Comparison of ENCODE assay signal across 8 mouse cellular contexts in genomic region chr3:62159031-62159430, GRCm38 (mm10).
A peak's percentile ranks its signal among the peaks of the same experiment; 100 is the strongest.
DNase-seq lines count a peak whose midpoint lies in the region; ATAC-seq and TF ChIP-seq lines count a peak whose summit lies in the region.

No protein-coding gene starts in this region.

- no peak overlapping the region for H3K4me2 ChIP-seq in forebrain, embryonic 16.5 days (ENCODE audit: low read length)
- no peak overlapping the region for H3K4me2 ChIP-seq in hindbrain, postnatal 0 days (ENCODE audit: low read depth, low read length)
- H3K4me2 ChIP-seq in liver, embryonic 11.5 days, result no peak overlapping the region

- peak; percentile 87 for ATAC-seq in forebrain, embryonic 16.5 days
- ATAC-seq in hindbrain, postnatal 0 days, result peak; percentile 99
- ATAC-seq in liver, embryonic 11.5 days (replicated peaks; ENCODE audit: low FRiP score), result peak; percentile 100

- H3K27me3 ChIP-seq in cerebellum, adult 2 months (ENCODE audit: control insufficient read depth, insufficient read depth, low read length), result no peaks in the 10 kb centered on the region
- H3K27me3 ChIP-seq in forebrain, embryonic 16.5 days (replicated peaks; ENCODE audit: control insufficient read depth, insufficient read depth, low read length), result no peaks in the 10 kb centered on the region
- no peaks in the 10 kb centered on the region for H3K27me3 ChIP-seq in hindbrain, postnatal 0 days (ENCODE audit: insufficient read depth, low read length)
- no peaks in the 10 kb centered on the region for H3K27me3 ChIP-seq in liver, embryonic 11.5 days (replicated peaks; ENCODE audit: control insufficient read depth, insufficient read depth, low read length)

- no peak for TF ChIP-seq POLR2A in cerebellum, adult 2 months (IDR thresholded peaks at IDR 0.05; ENCODE audit: borderline replicate concordance, insufficient read depth, low read length)

- H3K9me3 ChIP-seq in forebrain, embryonic 16.5 days (ENCODE audit: control insufficient read depth, low read length), result peaks cover 15% of the 10 kb centered on the region
- H3K9me3 ChIP-seq in hindbrain, postnatal 0 days (ENCODE audit: low read length), result peaks cover 8% of the 10 kb centered on the region; the same call in 1 of the 2 replicates
- H3K9me3 ChIP-seq in liver, embryonic 11.5 days (ENCODE audit: control insufficient read depth, low read length), result peaks cover 9% of the 10 kb centered on the region; the same call in 1 of the 2 replicates

- no peak overlapping the region for H3K9ac ChIP-seq in forebrain, embryonic 16.5 days (replicated peaks; ENCODE audit: low read depth, low read length)
- H3K9ac ChIP-seq in hindbrain, postnatal 0 days (replicated peaks; ENCODE audit: low read length), result no peak overlapping the region
- H3K9ac ChIP-seq in liver, embryonic 11.5 days (ENCODE audit: low read depth, low read length), result no peak overlapping the region

- no peak overlapping the region for H3K4me3 ChIP-seq in cerebellum, adult 2 months (replicated peaks; ENCODE audit: insufficient read depth, low read depth, low read length)
- H3K4me3 ChIP-seq in forebrain, embryonic 16.5 days (replicated peaks; ENCODE audit: low read length), result no peak overlapping the region
- no peak overlapping the region for H3K4me3 ChIP-seq in hindbrain, postnatal 0 days (ENCODE audit: low read length)
- no peak overlapping the region for H3K4me3 ChIP-seq in liver, embryonic 11.5 days (ENCODE audit: low read depth, low read length)

- DNase-seq in urinary bladder, adult 2 months (ENCODE audit: low spot score), result peak; percentile 27
- DNase-seq in urinary bladder, postnatal 36 days (ENCODE audit: low spot score in 2 of 2), result no peak
- DNase-seq in cerebellum, adult 2 months, result peak; percentile 27 to 53
- DNase-seq in hindbrain, postnatal 0 days (ENCODE audit: low spot score), result peak; percentile 40
- DNase-seq in liver, embryonic 11.5 days (ENCODE audit: low spot score), result peak; percentile 80
- peak; percentile 89 for DNase-seq in naive thymus-derived CD4-positive, alpha-beta T cell, adult 2 months (ENCODE audit: low read depth)
- DNase-seq in thymus, postnatal 4 days, result peak; percentile 84

- H3K27ac ChIP-seq in cerebellum, adult 2 months (ENCODE audit: insufficient read depth, low read length), result no peak overlapping the region
- H3K27ac ChIP-seq in forebrain, embryonic 16.5 days (ENCODE audit: low read length), result no peak overlapping the region
- no peak overlapping the region for H3K27ac ChIP-seq in hindbrain, postnatal 0 days
- no peak overlapping the region for H3K27ac ChIP-seq in liver, embryonic 11.5 days (ENCODE audit: low read depth, low read length)

- no peaks in the 10 kb centered on the region for H3K4me1 ChIP-seq in cerebellum, adult 2 months (ENCODE audit: control insufficient read depth, insufficient read depth, low read length)
- H3K4me1 ChIP-seq in forebrain, embryonic 16.5 days (replicated peaks; ENCODE audit: control insufficient read depth, insufficient read depth, low read length), result no peaks in the 10 kb centered on the region
- no peaks in the 10 kb centered on the region for H3K4me1 ChIP-seq in hindbrain, postnatal 0 days (ENCODE audit: insufficient read depth, low read length)
- no peaks in the 10 kb centered on the region for H3K4me1 ChIP-seq in liver, embryonic 11.5 days (replicated peaks; ENCODE audit: control insufficient read depth, insufficient read depth, low read length)

- no peak for TF ChIP-seq CTCF in cerebellum, adult 2 months (IDR thresholded peaks at IDR 0.05; ENCODE audit: borderline replicate concordance, insufficient read depth, low read depth, low read length)
- no peak for TF ChIP-seq CTCF in hindbrain, postnatal 0 days (IDR thresholded peaks at IDR 0.05; ENCODE audit: low read depth)

- WGBS in cerebellum, adult 2 months, result 61% methylated on average over 22 of the region's 22 CpGs
- WGBS in forebrain, embryonic 16.5 days, result 62% methylated on average over 22 of the region's 22 CpGs
- 60% methylated on average over 20 of the region's 22 CpGs for WGBS in hindbrain, postnatal 0 days
- WGBS in liver, embryonic 11.5 days, result 56% methylated on average over 22 of the region's 22 CpGs

- no peaks in the 10 kb centered on the region for H3K36me3 ChIP-seq in forebrain, embryonic 16.5 days (ENCODE audit: control insufficient read depth, insufficient read depth)
- no peaks in the 10 kb centered on the region for H3K36me3 ChIP-seq in hindbrain, postnatal 0 days (ENCODE audit: insufficient read depth, low read length)
- H3K36me3 ChIP-seq in liver, embryonic 11.5 days (ENCODE audit: control insufficient read depth, insufficient read depth, low read length), result no peaks in the 10 kb centered on the region

Comparison
In these comparisons a context has a peak if more than half of its experiments do, and no peak if none do; other contexts are left out.
1. DNase-seq: peak in urinary bladder, adult 2 months (single experiment), cerebellum, adult 2 months (2 of 2), hindbrain, postnatal 0 days (single experiment), liver, embryonic 11.5 days (single experiment), naive thymus-derived CD4-positive, alpha-beta T cell, adult 2 months (single experiment) and thymus, postnatal 4 days (single experiment); none in urinary bladder, postnatal 36 days (0 of 2).
2. Peak in every context shown above with its lines, with median percentiles within 50 percentile points of each other: ATAC-seq.